Mouse (Mus musculus): ENCODE data around the gene Mad1l1. TPM values are rescaled to one million over a fixed set of nuclear protein-coding genes. Genes with fewer than 3 reads are reported as not detected.

Gene Mad1l1
- polyA plus RNA-seq, 1 experiment from 2014 or later = 37.4 TPM

DNA sequence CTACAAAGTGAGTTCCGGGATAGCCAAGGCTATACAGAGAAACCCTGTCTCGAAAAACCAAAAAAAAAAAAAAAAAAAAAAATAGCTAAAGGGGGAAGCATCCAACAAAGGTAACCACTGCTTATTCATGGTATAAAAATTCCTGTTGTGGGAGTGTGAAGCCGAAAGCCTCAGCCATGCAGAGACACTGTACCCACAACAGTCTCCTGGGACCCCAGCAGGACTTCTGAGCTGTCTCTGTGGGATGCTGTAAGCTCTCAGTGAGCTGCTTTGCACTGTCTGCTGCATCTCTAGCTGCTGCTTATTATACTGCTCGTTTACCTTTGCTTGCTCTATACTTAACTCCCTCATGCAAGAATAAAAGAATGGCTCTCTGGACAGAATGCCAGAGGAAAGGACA lies 23.1 kb downstream of the Mad1l1 start:
- H3K4me1 ChIP-seq (ENCODE audit: control insufficient read depth, insufficient read depth, low read length) = no peaks in the 10 kb centered on the region
- H3K9ac ChIP-seq (ENCODE audit: low read length) = no peak overlapping the region
- no peaks in the 10 kb centered on the region for H3K27me3 ChIP-seq (ENCODE audit: control insufficient read depth, insufficient read depth, low read length)
- no peak for ATAC-seq (ENCODE audit: insufficient read depth, low FRiP score)
- H3K36me3 ChIP-seq (ENCODE audit: control insufficient read depth, insufficient read depth, low read length) = peaks cover 20% of the 10 kb centered on the region; the same call in 1 of the 2 replicates
- WGBS = 90% methylated on average over 4 of the region's 4 CpGs
- H3K4me3 ChIP-seq (replicated peaks; ENCODE audit: low read length) = no peak overlapping the region
- no peak overlapping the region for H3K4me2 ChIP-seq (ENCODE audit: low read depth, low read length)
- H3K27ac ChIP-seq (ENCODE audit: low read length) = no peak overlapping the region
- no peaks in the 10 kb centered on the region for H3K9me3 ChIP-seq (replicated peaks; ENCODE audit: control insufficient read depth, low read length)

DNA sequence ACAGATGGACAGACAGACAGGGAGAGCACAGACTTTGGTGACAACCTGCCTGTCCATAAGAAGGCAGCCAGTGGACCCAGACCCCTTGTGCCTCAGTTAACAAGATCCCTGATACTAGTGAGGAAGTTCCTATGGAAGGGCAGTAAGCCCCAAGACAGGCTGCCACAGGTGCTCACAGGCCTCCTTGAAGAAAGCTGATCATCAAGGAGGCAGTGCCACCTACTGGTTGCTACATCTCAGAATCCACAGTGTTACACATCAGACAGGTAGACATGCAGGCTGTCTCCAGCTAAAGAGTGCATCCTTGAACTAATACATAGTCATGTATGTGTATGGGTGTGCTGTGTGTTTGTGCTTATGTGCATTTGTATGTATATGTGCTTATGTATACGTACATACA lies 29.2 kb downstream of the Mad1l1 start:
- no peak for ATAC-seq (ENCODE audit: insufficient read depth, low FRiP score)
- no peak overlapping the region for H3K4me2 ChIP-seq (ENCODE audit: low read depth, low read length)
- WGBS = 88% methylated on average over 1 of the region's 1 CpGs

DNA sequence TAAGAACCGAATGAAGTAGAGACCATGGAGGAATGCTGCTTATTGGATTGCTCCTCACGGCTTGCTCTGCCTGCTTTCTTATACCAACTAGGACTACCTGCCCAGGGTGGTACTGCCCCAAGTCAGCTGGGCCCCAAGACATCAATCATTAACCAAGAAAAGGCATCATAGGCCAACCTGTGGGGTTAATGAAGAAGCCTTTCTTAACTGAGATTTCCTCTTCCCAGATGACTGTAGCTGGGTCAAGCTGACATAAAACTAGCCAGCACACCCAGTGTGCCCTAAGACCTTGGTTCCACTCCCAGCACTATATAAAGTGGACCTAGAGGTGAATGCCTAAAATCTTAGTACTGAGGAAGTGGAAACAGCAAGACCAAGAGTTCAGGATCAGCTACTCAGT lies 32.2 kb downstream of the Mad1l1 start:
- no peaks in the 10 kb centered on the region for H3K27me3 ChIP-seq (ENCODE audit: control insufficient read depth, insufficient read depth, low read length)
- H3K4me2 ChIP-seq (ENCODE audit: low read depth, low read length) = no peak overlapping the region
- no peak overlapping the region for H3K9ac ChIP-seq (ENCODE audit: low read length)
- 92% methylated on average over 2 of the region's 2 CpGs for WGBS
- H3K27ac ChIP-seq (ENCODE audit: low read length) = no peak overlapping the region
- no peaks in the 10 kb centered on the region for H3K4me1 ChIP-seq (ENCODE audit: control insufficient read depth, insufficient read depth, low read length)
- ATAC-seq (ENCODE audit: insufficient read depth, low FRiP score) = no peak
- no peaks in the 10 kb centered on the region for H3K9me3 ChIP-seq (replicated peaks; ENCODE audit: control insufficient read depth, low read length)
- no peak overlapping the region for H3K4me3 ChIP-seq (replicated peaks; ENCODE audit: low read length)
- H3K36me3 ChIP-seq (ENCODE audit: control insufficient read depth, insufficient read depth, low read length) = peaks cover 13% of the 10 kb centered on the region

More for the DNA sequence above, 29.2 kb downstream of the Mad1l1 start:
- no peaks in the 10 kb centered on the region for H3K4me1 ChIP-seq (ENCODE audit: control insufficient read depth, insufficient read depth, low read length)
- H3K9ac ChIP-seq (ENCODE audit: low read length) = no peak overlapping the region
- H3K4me3 ChIP-seq (replicated peaks; ENCODE audit: low read length) = no peak overlapping the region
- H3K36me3 ChIP-seq (ENCODE audit: control insufficient read depth, insufficient read depth, low read length) = peaks cover 17% of the 10 kb centered on the region
- H3K9me3 ChIP-seq (replicated peaks; ENCODE audit: control insufficient read depth, low read length) = no peaks in the 10 kb centered on the region
- H3K27ac ChIP-seq (ENCODE audit: low read length) = no peak overlapping the region
- no peaks in the 10 kb centered on the region for H3K27me3 ChIP-seq (ENCODE audit: control insufficient read depth, insufficient read depth, low read length)

DNA sequence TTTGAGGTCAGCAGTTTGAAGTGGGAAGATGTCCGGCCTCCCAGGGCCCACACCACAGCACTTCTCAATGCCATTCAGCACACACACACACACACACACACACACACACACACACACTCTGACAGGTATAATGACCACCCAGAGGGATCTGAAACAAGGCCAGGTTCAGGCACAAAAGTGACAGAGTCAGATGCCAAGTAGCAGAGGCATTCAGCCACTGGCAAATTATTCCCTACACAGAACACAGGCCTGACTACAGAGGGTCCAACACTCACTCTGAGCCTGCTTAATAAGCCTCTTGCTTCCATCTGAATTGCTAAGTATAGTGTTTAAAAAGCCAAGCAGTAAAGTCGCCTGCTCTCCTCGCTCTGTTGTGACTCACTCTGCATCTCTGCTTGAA lies 33.1 kb downstream of the Mad1l1 start:
- Histone ChIP-seq H3K9ac (ENCODE audit: low read length) (no peak overlapping the region), H3K4me3 (replicated peaks; ENCODE audit: low read length) (no peak overlapping the region), H3K4me2 (ENCODE audit: low read depth, low read length) (no peak overlapping the region), H3K4me1 (ENCODE audit: control insufficient read depth, insufficient read depth, low read length) (no peaks in the 10 kb centered on the region), H3K27me3 (ENCODE audit: control insufficient read depth, insufficient read depth, low read length) (no peaks in the 10 kb centered on the region), H3K27ac (ENCODE audit: low read length) (no peak overlapping the region), H3K9me3 (replicated peaks; ENCODE audit: control insufficient read depth, low read length) (no peaks in the 10 kb centered on the region), H3K36me3 (ENCODE audit: control insufficient read depth, insufficient read depth, low read length) (peaks cover 13% of the 10 kb centered on the region)
- WGBS = 84% methylated on average over 3 of the region's 3 CpGs
- no peak for ATAC-seq (ENCODE audit: insufficient read depth, low FRiP score)

GRCm38 (mm10) chr5:140284761-140285160 lies 36.6 kb downstream of the Mad1l1 start:
- Histone ChIP-seq H3K27ac (ENCODE audit: low read length) (no peak overlapping the region), H3K4me1 (ENCODE audit: control insufficient read depth, insufficient read depth, low read length) (0 out of 2 replicates have a peak, but pooled peaks cover 3% of the 10 kb centered on the region), H3K27me3 (ENCODE audit: control insufficient read depth, insufficient read depth, low read length) (no peaks in the 10 kb centered on the region), H3K4me3 (replicated peaks; ENCODE audit: low read length) (no peak overlapping the region), H3K9me3 (replicated peaks; ENCODE audit: control insufficient read depth, low read length) (no peaks in the 10 kb centered on the region), H3K36me3 (ENCODE audit: control insufficient read depth, insufficient read depth, low read length) (peaks cover 9% of the 10 kb centered on the region), H3K9ac (ENCODE audit: low read length) (no peak overlapping the region), H3K4me2 (ENCODE audit: low read depth, low read length) (no peak overlapping the region)
- no peak for ATAC-seq (ENCODE audit: insufficient read depth, low FRiP score)
- WGBS = 80% methylated on average over 2 of the region's 2 CpGs

- WGBS = 92% methylated on average over 2 of the region's 2 CpGs
- no peak for ATAC-seq (ENCODE audit: insufficient read depth, low FRiP score)
- Histone ChIP-seq H3K27me3 (ENCODE audit: control insufficient read depth, insufficient read depth, low read length) (no peaks in the 10 kb centered on the region), H3K4me3 (replicated peaks; ENCODE audit: low read length) (no peak overlapping the region), H3K36me3 (ENCODE audit: control insufficient read depth, insufficient read depth, low read length) (peaks cover 2% of the 10 kb centered on the region; the same call in 1 of the 2 replicates), H3K4me1 (ENCODE audit: control insufficient read depth, insufficient read depth, low read length) (0 out of 2 replicates have a peak, but pooled peaks cover 3% of the 10 kb centered on the region), H3K9ac (ENCODE audit: low read length) (no peak overlapping the region), H3K4me2 (ENCODE audit: low read depth, low read length) (no peak overlapping the region), H3K9me3 (replicated peaks; ENCODE audit: control insufficient read depth, low read length) (no peaks in the 10 kb centered on the region), H3K27ac (ENCODE audit: low read length) (no peak overlapping the region)
Measured at GRCm38 (mm10) chr5:140284011-140284410, 37.3 kb downstream of the Mad1l1 start.

GRCm38 (mm10) chr5:140282900-140283299 lies 38.5 kb downstream of the Mad1l1 start:
- H3K9ac ChIP-seq (ENCODE audit: low read length) = no peak overlapping the region
- WGBS = 90% methylated on average over 3 of the region's 3 CpGs
- no peak overlapping the region for H3K4me2 ChIP-seq (ENCODE audit: low read depth, low read length)
- H3K9me3 ChIP-seq (replicated peaks; ENCODE audit: control insufficient read depth, low read length) = no peaks in the 10 kb centered on the region
- no peak overlapping the region for H3K27ac ChIP-seq (ENCODE audit: low read length)
- no peaks in the 10 kb centered on the region for H3K36me3 ChIP-seq (ENCODE audit: control insufficient read depth, insufficient read depth, low read length)
- no peak overlapping the region for H3K4me3 ChIP-seq (replicated peaks; ENCODE audit: low read length)
- ATAC-seq (ENCODE audit: insufficient read depth, low FRiP score) = no peak
- H3K4me1 ChIP-seq (ENCODE audit: control insufficient read depth, insufficient read depth, low read length) = 0 out of 2 replicates have a peak, but pooled peaks cover 3% of the 10 kb centered on the region
- H3K27me3 ChIP-seq (ENCODE audit: control insufficient read depth, insufficient read depth, low read length) = no peaks in the 10 kb centered on the region

- Histone ChIP-seq H3K4me3 (replicated peaks; ENCODE audit: low read length) (no peak overlapping the region), H3K9me3 (replicated peaks; ENCODE audit: control insufficient read depth, low read length) (no peaks in the 10 kb centered on the region), H3K4me1 (ENCODE audit: control insufficient read depth, insufficient read depth, low read length) (0 out of 2 replicates have a peak, but pooled peaks cover 3% of the 10 kb centered on the region), H3K9ac (ENCODE audit: low read length) (no peak overlapping the region), H3K27me3 (ENCODE audit: control insufficient read depth, insufficient read depth, low read length) (no peaks in the 10 kb centered on the region), H3K36me3 (ENCODE audit: control insufficient read depth, insufficient read depth, low read length) (no peaks in the 10 kb centered on the region), H3K4me2 (ENCODE audit: low read depth, low read length) (no peak overlapping the region), H3K27ac (ENCODE audit: low read length) (no peak overlapping the region)
- WGBS = 74% methylated on average over 8 of the region's 8 CpGs
- ATAC-seq (ENCODE audit: insufficient read depth, low FRiP score) = peak; percentile 69; the same call in 1 of the 2 replicates
Measured at GRCm38 (mm10) chr5:140282376-140282775, 39.0 kb downstream of the Mad1l1 start.

DNA sequence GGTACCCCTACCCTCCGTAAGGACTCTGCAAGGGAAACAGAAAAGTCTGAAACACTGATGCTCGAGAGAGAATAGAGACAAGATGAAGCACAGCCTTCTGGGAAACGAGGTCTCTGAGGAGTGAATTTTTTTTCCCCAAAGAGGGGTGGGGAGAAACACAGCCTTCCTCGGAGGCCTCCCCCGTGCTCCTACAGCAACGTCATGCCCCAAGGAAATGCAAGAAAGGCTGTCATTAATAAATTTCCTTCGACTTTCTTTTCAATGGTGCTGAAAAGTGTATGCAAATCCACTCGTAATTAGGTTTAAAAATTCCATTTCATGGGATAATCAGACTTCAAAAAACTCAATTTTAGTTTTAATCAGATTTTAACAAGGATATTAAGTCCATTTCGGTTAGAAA lies 41.1 kb downstream of the Mad1l1 start:
- WGBS = 83% methylated on average over 9 of the region's 9 CpGs
- Histone ChIP-seq H3K27me3 (ENCODE audit: control insufficient read depth, insufficient read depth, low read length) (no peaks in the 10 kb centered on the region), H3K36me3 (ENCODE audit: control insufficient read depth, insufficient read depth, low read length) (no peaks in the 10 kb centered on the region), H3K27ac (ENCODE audit: low read length) (no peak overlapping the region), H3K4me1 (ENCODE audit: control insufficient read depth, insufficient read depth, low read length) (0 out of 2 replicates have a peak, but pooled peaks cover 3% of the 10 kb centered on the region), H3K9me3 (replicated peaks; ENCODE audit: control insufficient read depth, low read length) (no peaks in the 10 kb centered on the region), H3K9ac (ENCODE audit: low read length) (no peak overlapping the region), H3K4me3 (replicated peaks; ENCODE audit: low read length) (no peak overlapping the region), H3K4me2 (ENCODE audit: low read depth, low read length) (no peak overlapping the region)
- ATAC-seq (ENCODE audit: insufficient read depth, low FRiP score) = no peak

Measured in stomach, embryonic 16.5 days (tissue).